Mouse (Mus musculus): ENCODE results near the gene Utp4. TPM values are rescaled to one million over a fixed set of nuclear protein-coding genes. Genes with fewer than 3 reads are reported as not detected.
"Not testable (repeated sequence)": the region's sequence is repeated elsewhere in the genome, so short reads cannot be mapped to it uniquely, and the experiment has no call there.

Gene Utp4
- total RNA-seq, 2 experiments from 2014 or later, result 37.6 to 42.8 TPM

- no peak for DNase-seq (ENCODE audit: extremely low spot score in 1 of 2, low spot score in 1 of 2)
Observed at GRCm38 (mm10) chr8:106899473-106899872, 6.0 kb downstream of the Utp4 start.

DNA sequence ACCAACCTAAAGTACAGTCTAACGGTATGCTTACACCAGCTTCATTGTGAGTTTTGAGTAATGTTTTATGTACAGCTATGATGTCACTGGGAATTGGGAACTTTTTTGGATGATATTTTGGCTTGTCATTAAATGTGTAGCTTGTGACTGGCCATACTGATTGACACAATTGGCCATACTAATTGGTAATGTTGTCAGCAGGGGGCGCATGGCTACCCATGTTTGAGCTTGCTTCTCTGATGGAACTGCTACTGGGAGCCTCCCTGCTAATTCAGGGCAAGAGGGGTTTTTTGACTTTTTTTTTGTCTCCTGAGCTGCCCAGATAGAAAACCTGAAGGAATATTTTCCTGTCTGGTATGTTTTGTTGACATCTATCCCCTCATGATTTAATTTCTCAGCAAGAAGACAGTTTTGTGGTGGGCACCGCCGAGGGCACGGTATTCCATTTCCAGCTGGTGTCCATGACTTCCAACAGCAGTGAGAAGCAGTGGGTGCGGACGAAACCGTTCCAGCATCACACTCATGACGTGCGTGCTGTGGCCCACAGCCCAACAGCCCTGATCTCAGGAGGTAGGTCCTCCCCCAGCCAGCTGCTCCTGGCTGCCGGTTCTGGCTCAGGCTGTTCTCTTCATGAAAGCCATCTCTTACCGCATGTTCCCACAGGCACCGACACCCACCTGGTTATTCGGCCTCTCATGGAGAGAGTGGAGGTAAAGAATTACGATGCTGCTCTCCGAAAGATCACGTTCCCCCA, 12.5 kb downstream of the Utp4 start:
- peak; percentile 44 to 70 for DNase-seq (ENCODE audit: extremely low spot score in 1 of 2, low spot score in 1 of 2)

GRCm38 (mm10) chr8:106906635-106907034, 13.2 kb downstream of the Utp4 start:
- no peak for DNase-seq (ENCODE audit: extremely low spot score in 1 of 2, low spot score in 1 of 2)

DNA sequence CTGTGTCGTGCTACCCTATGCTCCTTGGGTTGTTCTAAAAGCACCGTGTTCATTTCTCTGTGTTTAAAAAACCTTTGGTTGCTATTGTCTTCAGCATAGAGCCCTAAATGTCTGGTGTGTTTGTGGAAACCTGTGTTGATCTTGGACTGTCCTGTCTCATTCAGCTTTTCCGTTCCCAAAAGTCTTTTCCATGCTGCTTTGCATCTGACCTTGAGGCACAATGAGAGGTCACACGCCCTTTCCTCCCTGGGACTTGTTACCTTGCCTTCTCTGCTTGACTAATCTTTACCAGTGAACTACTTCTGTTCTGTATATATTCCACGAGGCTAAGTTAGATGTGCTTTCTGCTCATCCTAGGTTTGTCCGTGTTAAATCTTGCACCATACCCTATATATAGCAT, 14.0 kb downstream of the Utp4 start:
- DNase-seq (ENCODE audit: extremely low spot score in 1 of 2, low spot score in 1 of 2), result no peak

DNA sequence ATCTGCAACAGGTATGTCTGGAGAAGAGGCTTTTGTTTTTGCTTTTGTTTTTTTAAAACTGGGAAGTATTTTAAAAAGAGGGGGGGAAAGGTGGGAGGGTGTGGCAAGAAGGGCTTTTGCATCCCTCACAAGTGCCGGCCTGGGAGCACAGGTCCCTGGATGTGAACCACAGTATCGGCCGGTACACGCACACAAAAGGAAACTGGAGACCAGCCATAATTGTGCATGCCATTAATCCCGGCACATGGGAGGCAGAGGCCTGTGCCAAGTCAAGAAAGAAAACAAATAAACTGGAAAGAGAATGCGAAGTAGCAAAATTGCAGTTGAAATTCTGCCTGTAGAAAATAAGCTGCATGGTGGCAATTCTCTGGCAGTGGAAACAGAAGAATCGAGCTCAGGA, 14.9 kb downstream of the Utp4 start:
- no peak for DNase-seq (ENCODE audit: extremely low spot score in 1 of 2, low spot score in 1 of 2)

DNA sequence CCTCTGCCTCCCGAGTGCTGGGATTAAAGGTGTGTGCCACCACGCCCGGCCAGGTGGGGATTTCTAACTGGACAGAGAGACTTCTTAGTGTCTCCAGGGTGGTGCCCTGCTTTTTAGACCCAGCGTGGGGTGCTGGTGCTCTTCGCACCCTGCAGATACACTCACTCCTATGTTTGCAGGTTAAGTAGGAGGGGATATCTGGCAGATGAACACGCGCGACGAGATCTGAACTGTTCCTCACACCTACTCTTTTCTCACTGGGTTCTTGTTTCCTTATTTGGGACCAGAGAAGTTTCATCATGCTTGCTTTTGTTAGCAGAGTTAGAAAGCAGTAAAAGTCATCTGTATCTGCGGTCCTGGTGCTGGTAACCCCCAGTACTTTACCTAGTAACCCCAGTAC, 20.2 kb downstream of the Utp4 start:
- DNase-seq (ENCODE audit: extremely low spot score in 1 of 2, low spot score in 1 of 2), result no peak

- peak in 1 of 2 experiments; percentile 21 for DNase-seq (ENCODE audit: extremely low spot score in 1 of 2, low spot score in 1 of 2)
Observed at GRCm38 (mm10) chr8:106919721-106920394, 26.4 kb downstream of the Utp4 start.

GRCm38 (mm10) chr8:106920395-106920741, 26.9 kb downstream of the Utp4 start:
- DNase-seq (ENCODE audit: extremely low spot score in 1 of 2, low spot score in 1 of 2), result no peak

- DNase-seq (ENCODE audit: extremely low spot score in 1 of 2, low spot score in 1 of 2), result no peak
Observed at GRCm38 (mm10) chr8:106924057-106924456, 30.6 kb downstream of the Utp4 start.

GRCm38 (mm10) chr8:106924904-106925349, 31.5 kb downstream of the Utp4 start:
- no peak for DNase-seq (ENCODE audit: extremely low spot score in 1 of 2, low spot score in 1 of 2)

DNA sequence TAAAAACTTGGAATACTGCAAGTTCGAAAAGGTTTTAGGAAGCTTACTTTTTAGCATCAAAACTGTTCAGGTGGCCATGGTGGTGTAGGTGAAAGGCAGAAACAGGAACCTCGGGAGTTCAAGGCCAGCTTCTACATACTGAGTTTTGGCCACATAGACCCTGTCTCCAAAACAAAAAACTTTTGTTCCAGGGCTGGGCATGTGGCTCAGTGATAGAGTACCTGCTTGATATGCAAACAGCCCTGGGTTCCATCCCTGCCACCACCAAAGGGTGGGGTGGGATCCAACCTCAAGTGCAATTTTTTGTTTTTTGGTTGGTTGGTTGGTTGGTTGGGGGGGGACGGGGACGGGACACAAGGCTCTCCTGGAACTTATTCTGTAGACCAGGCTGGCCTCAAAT, 32.0 kb downstream of the Utp4 start:
- no peak for DNase-seq (ENCODE audit: extremely low spot score in 1 of 2, low spot score in 1 of 2)

GRCm38 (mm10) chr8:106927247-106927646, 33.8 kb downstream of the Utp4 start:
- no peak for DNase-seq (ENCODE audit: extremely low spot score in 1 of 2, low spot score in 1 of 2)

DNA sequence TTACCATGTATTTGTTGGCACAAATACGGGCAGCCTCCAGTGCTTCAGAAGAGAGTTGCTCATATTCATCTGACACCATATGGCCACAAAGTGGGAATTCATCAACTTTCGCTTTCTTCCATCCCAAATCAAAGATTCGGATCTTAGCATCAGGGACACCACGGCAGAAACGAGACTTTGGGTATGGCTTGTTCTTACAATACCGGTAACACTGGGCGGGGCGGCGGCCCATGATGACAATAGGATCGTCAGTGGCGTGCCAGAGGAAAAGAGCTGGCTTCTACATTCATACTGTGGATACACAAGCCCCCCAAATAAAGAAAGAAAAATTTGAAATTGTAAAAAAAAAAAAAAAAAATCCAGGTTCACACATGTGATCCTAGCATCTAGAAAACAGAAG, 34.7 kb downstream of the Utp4 start:
- DNase-seq (ENCODE audit: extremely low spot score in 1 of 2, low spot score in 1 of 2), result not testable (repeated sequence)

DNA sequence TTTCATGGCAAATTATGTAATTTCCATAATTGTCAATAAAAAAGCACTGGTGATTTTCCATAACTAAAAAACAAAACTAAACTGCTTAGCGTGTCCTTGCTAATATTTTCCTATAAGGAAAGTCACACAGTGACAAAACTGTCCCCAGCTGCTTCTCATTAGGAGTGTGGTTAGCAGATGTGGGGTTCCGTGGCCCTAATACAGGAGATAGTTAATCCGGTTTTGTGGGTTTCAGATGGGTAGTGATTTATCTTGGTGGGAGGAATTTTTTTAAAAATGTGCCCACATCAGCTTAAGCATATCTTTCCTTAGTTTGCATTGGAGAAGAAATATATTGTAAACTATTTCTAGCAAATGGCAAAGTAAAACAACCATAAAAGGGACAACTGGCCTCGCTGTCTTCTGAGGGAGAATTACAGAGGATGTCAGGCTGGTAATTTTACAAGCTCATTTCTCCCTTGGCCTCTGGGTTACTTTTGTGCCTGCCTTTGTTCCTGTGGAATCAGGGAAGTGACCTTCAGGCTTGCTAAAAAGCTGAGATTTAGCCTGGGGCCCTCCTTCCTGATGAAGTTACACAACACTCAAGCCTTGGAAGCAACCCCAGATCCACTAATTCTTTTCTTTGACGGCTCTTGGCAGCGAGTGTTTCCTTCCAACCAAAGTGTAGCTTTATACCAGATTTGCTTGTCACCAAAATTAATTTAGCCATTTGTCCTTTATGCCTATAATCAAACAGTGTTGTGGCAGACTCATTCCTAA, 35.9 kb downstream of the Utp4 start:
- DNase-seq (ENCODE audit: extremely low spot score in 1 of 2, low spot score in 1 of 2), result no peak

- no peak for DNase-seq (ENCODE audit: extremely low spot score in 1 of 2, low spot score in 1 of 2)
Observed at GRCm38 (mm10) chr8:106929921-106930320, 36.5 kb downstream of the Utp4 start.

DNA sequence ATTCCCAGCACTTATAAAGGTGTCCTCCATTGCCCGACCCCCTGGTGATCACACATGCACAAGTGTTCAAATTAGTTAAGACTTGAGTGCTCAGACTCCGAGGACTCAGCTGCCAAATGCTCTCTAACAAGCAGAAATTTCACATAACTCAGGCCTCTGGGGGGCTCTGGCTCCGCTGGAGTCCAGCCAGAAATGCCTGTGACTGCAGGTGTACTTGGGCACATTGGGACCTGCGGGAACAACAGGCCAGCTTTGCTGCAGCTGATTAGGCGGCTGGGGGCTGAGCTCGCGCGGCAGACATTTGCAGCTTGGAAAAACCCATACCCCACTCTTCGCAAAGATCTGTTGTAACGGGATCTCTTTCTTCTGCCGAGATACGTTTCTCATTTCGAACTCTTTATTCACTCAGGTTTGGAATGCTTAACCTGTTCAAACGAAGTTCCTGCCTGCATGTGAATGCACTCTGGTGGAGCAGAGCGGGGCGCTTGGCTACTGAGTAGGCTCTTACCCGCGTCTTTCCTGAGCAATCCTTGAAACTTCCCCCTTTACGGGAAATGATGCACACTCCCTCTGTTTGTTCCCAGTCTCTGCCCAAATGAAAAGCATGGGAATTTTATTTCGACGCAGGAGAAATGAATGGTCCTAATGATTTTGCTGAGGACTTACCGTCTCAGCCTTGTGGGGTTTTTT, 39.1 kb downstream of the Utp4 start:
- no peak for DNase-seq (ENCODE audit: extremely low spot score in 1 of 2, low spot score in 1 of 2)

DNA sequence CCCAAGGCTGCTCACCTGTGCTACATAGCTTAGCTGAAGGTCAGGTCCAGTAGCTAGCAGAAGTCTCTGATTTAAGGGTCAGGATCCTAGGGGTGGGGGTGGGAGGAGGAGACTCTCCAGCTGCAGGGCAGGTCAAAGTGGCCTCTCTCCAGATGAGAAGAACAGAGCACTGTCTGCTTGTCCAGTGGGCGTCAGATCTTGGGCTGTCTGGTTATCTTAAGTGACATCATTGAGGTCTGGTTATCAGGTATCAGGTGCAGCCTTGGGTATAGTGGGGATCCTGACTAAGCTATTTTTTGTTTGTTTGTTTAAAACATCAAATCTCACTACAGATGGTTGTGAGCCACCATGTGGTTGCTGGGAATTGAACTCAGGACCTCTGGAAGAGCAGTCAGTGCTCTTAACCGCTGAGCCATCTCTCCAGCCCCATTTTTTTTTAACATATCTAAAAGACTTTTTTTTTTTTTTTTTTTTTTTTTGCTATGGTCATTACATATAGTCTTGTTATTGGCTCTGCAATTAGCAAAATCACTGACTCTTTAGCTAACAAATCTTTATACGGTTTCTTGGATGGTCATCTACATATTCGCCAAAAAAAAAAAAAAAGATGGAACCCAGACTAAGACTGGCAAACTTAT, 40.2 kb downstream of the Utp4 start:
- DNase-seq (ENCODE audit: extremely low spot score in 1 of 2, low spot score in 1 of 2), result no peak

DNA sequence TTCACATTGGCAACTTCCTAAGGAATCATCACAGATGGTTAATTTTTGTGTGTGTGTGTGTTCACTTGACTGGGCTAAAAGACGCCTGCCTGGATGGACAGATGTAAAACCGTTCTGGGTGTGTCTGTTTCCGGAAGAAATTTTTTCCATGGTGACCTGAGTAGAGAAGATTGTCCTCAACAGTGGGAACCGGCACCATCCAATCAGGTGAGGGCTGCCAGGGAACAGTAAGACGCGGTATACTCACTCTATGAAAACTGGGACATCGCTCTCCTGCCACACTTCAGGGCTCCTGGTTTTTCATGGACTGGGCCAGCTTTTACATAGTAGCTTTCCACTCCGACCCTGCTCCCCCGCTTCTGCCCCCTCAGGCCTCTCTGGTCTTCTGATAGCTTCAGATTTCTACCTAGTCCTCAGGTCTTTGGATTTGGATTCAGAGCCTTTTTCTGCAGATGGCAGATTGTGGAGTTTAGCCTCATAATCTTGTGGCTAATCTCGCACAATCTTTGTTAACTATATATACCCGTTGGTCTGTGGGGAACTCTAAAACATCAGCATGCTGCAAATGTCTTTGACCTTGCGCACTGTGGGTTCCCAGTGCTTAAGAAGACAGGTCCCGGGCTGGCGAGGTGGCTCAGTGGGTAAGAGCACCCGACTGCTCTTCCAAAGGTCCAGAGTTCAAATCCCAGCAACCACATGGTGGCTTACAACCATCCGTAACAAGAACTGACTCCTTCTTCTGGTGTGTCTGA, 41.0 kb downstream of the Utp4 start:
- no peak for DNase-seq (ENCODE audit: extremely low spot score in 1 of 2, low spot score in 1 of 2)

GRCm38 (mm10) chr8:106935324-106935869, 42.0 kb downstream of the Utp4 start, which contains the start of gene Sntb2:
TSS of gene Sntb2 (plus strand) at chr8:106935750.
- peak; percentile 81 to 86 for DNase-seq (ENCODE audit: extremely low spot score in 1 of 2, low spot score in 1 of 2)

All from layer of hippocampus, postnatal 25 days (tissue).